Mouse (Mus musculus): ENCODE data around the gene She. TPM values are rescaled to one million over a fixed set of nuclear protein-coding genes. Genes with fewer than 3 reads are reported as not detected.
A peak's percentile ranks its signal among the peaks of the same experiment; 100 is the strongest.

The She gene
- total and polyA plus RNA-seq, 2 experiments from 2014 or later = 4.6 to 11.9 TPM

GRCm38 (mm10) chr3:89823594-89823993, 7.6 kb upstream of the She start:
- DNase-seq (ENCODE audit: low spot score) (no peak), ATAC-seq (ENCODE audit: insufficient read depth, low read depth) (no peak)
- H3K9ac ChIP-seq (replicated peaks; ENCODE audit: low read depth, low read length) = no peak overlapping the region
- no peaks in the 10 kb centered on the region for H3K27me3 ChIP-seq (ENCODE audit: control insufficient read depth, insufficient read depth, low read length)
- TF ChIP-seq CTCF (IDR thresholded peaks at IDR 0.05; ENCODE audit: low read depth) = no peak
- TF ChIP-seq EP300 (IDR thresholded peaks at IDR 0.05; ENCODE audit: low read depth) = no peak
- no peaks in the 10 kb centered on the region for H3K9me3 ChIP-seq (replicated peaks; ENCODE audit: control insufficient read depth, low read length)
- no peaks in the 10 kb centered on the region for H3K4me1 ChIP-seq (ENCODE audit: control insufficient read depth, insufficient read depth)
- no peak overlapping the region for H3K27ac ChIP-seq (ENCODE audit: low read depth)
- no peak overlapping the region for H3K4me2 ChIP-seq (ENCODE audit: low read depth, low read length)
- no peaks in the 10 kb centered on the region for H3K36me3 ChIP-seq (replicated peaks; ENCODE audit: control insufficient read depth, insufficient read depth, low read length)
- WGBS = 47% methylated on average over 2 of the region's 2 CpGs
- no peak overlapping the region for H3K4me3 ChIP-seq (ENCODE audit: low read depth, low read length)

- no peak overlapping the region for H3K27ac ChIP-seq (ENCODE audit: low read depth)
- no peaks in the 10 kb centered on the region for H3K4me1 ChIP-seq (ENCODE audit: control insufficient read depth, insufficient read depth)
- H3K9ac ChIP-seq (replicated peaks; ENCODE audit: low read depth, low read length) = no peak overlapping the region
- no peak overlapping the region for H3K4me3 ChIP-seq (ENCODE audit: low read depth, low read length)
- no peak for ATAC-seq (ENCODE audit: insufficient read depth, low read depth)
- no peak overlapping the region for H3K4me2 ChIP-seq (ENCODE audit: low read depth, low read length)
- 65% methylated on average over 3 of the region's 3 CpGs for WGBS
- no peaks in the 10 kb centered on the region for H3K9me3 ChIP-seq (replicated peaks; ENCODE audit: control insufficient read depth, low read length)
- no peak for DNase-seq (ENCODE audit: low spot score)
- no peaks in the 10 kb centered on the region for H3K36me3 ChIP-seq (replicated peaks; ENCODE audit: control insufficient read depth, insufficient read depth, low read length)
- TF ChIP-seq EP300 (IDR thresholded peaks at IDR 0.05; ENCODE audit: low read depth) = no peak
- TF ChIP-seq CTCF (IDR thresholded peaks at IDR 0.05; ENCODE audit: low read depth) = no peak
- peaks cover 25% of the 10 kb centered on the region for H3K27me3 ChIP-seq (ENCODE audit: control insufficient read depth, insufficient read depth, low read length)
These were observed 4.9 kb upstream of the She start for GRCm38 (mm10) chr3:89826295-89826694.

GRCm38 (mm10) chr3:89835362-89835761, 4.2 kb downstream of the She start:
- H3K9me3 ChIP-seq (replicated peaks; ENCODE audit: control insufficient read depth, low read length) = no peaks in the 10 kb centered on the region
- no peak overlapping the region for H3K9ac ChIP-seq (replicated peaks; ENCODE audit: low read depth, low read length)
- peak; percentile 85 for TF ChIP-seq EP300 (IDR thresholded peaks at IDR 0.05; ENCODE audit: low read depth)
- no peak for TF ChIP-seq CTCF (IDR thresholded peaks at IDR 0.05; ENCODE audit: low read depth)
- H3K4me1 ChIP-seq (ENCODE audit: control insufficient read depth, insufficient read depth) = no peaks in the 10 kb centered on the region
- peaks cover 38% of the 10 kb centered on the region for H3K27me3 ChIP-seq (ENCODE audit: control insufficient read depth, insufficient read depth, low read length)
- H3K27ac ChIP-seq (ENCODE audit: low read depth) = peak overlapping the region; percentile 44
- peak; percentile 66 for DNase-seq (ENCODE audit: low spot score)
- H3K36me3 ChIP-seq (replicated peaks; ENCODE audit: control insufficient read depth, insufficient read depth, low read length) = 0 out of 2 replicates have a peak, but pooled peaks cover 5% of the 10 kb centered on the region
- no peak overlapping the region for H3K4me3 ChIP-seq (ENCODE audit: low read depth, low read length)
- ATAC-seq (ENCODE audit: insufficient read depth, low read depth) = peak; percentile 83
- WGBS = 30% methylated on average over 8 of the region's 8 CpGs
- H3K4me2 ChIP-seq (ENCODE audit: low read depth, low read length) = no peak overlapping the region

DNA sequence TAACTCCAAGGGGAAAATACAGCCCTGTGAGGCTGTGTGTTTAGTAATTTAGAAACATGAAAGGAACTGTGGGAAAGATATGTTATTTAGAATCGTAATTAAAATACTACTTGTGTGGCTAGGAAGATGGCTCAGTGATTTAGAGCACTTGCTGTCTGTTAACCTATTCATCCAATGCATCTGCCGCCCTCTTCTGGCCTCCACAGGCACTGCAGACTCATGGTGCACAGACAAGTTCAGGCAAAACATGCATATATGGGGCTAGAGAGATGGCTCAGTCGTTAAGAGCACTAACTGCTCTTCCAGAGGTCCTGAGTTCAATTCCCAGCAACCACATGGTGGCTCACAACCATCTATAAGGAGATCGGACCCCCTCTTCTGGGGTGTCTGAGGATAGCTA, 11.1 kb downstream of the She start:
- Histone ChIP-seq H3K4me2 (ENCODE audit: low read depth, low read length) (no peak overlapping the region), H3K27me3 (ENCODE audit: control insufficient read depth, insufficient read depth, low read length) (no peaks in the 10 kb centered on the region), H3K4me1 (ENCODE audit: control insufficient read depth, insufficient read depth) (no peaks in the 10 kb centered on the region), H3K4me3 (ENCODE audit: low read depth, low read length) (no peak overlapping the region), H3K36me3 (replicated peaks; ENCODE audit: control insufficient read depth, insufficient read depth, low read length) (no peaks in the 10 kb centered on the region), H3K9me3 (replicated peaks; ENCODE audit: control insufficient read depth, low read length) (no peaks in the 10 kb centered on the region), H3K9ac (replicated peaks; ENCODE audit: low read depth, low read length) (no peak overlapping the region), H3K27ac (ENCODE audit: low read depth) (no peak overlapping the region)
- peak; percentile 57 for TF ChIP-seq CTCF (IDR thresholded peaks at IDR 0.05; ENCODE audit: low read depth)
- no peak for TF ChIP-seq EP300 (IDR thresholded peaks at IDR 0.05; ENCODE audit: low read depth)
- 65% methylated on average over 4 of the region's 4 CpGs for WGBS
- DNase-seq (ENCODE audit: low spot score) = no peak
- ATAC-seq (ENCODE audit: insufficient read depth, low read depth) = no peak

- ATAC-seq (ENCODE audit: insufficient read depth, low read depth) = peak; percentile 70
- H3K9me3 ChIP-seq (replicated peaks; ENCODE audit: control insufficient read depth, low read length) = no peaks in the 10 kb centered on the region
These were observed 12.0 kb downstream of the She start for GRCm38 (mm10) chr3:89843148-89843547.

GRCm38 (mm10) chr3:89845814-89846213, 14.6 kb downstream of the She start:
- TF ChIP-seq CTCF (IDR thresholded peaks at IDR 0.05; ENCODE audit: low read depth) (no peak), EP300 (IDR thresholded peaks at IDR 0.05; ENCODE audit: low read depth) (no peak)
- 66% methylated on average over 9 of the region's 9 CpGs for WGBS
- no peak for ATAC-seq (ENCODE audit: insufficient read depth, low read depth)

More at GRCm38 (mm10) chr3:89843148-89843547, 12.0 kb downstream of the She start:
- no peak overlapping the region for H3K9ac ChIP-seq (replicated peaks; ENCODE audit: low read depth, low read length)
- H3K4me3 ChIP-seq (ENCODE audit: low read depth, low read length) = no peak overlapping the region
- H3K27ac ChIP-seq (ENCODE audit: low read depth) = peak overlapping the region; percentile 68
- peak; percentile 42 for DNase-seq (ENCODE audit: low spot score)
- TF ChIP-seq CTCF (IDR thresholded peaks at IDR 0.05; ENCODE audit: low read depth) = 0 out of 2 replicates have a peak, but pooled peaks have one; percentile 5
- peak; percentile 57; the same call in 1 of the 2 replicates for TF ChIP-seq EP300 (IDR thresholded peaks at IDR 0.05; ENCODE audit: low read depth)
- no peak overlapping the region for H3K4me2 ChIP-seq (ENCODE audit: low read depth, low read length)
- WGBS = 38% methylated on average over 9 of the region's 9 CpGs
- no peaks in the 10 kb centered on the region for H3K36me3 ChIP-seq (replicated peaks; ENCODE audit: control insufficient read depth, insufficient read depth, low read length)
- no peaks in the 10 kb centered on the region for H3K4me1 ChIP-seq (ENCODE audit: control insufficient read depth, insufficient read depth)
- H3K27me3 ChIP-seq (ENCODE audit: control insufficient read depth, insufficient read depth, low read length) = no peaks in the 10 kb centered on the region

More at GRCm38 (mm10) chr3:89845814-89846213, 14.6 kb downstream of the She start:
- H3K4me1 ChIP-seq (ENCODE audit: control insufficient read depth, insufficient read depth) = no peaks in the 10 kb centered on the region
- H3K9ac ChIP-seq (replicated peaks; ENCODE audit: low read depth, low read length) = no peak overlapping the region
- no peaks in the 10 kb centered on the region for H3K27me3 ChIP-seq (ENCODE audit: control insufficient read depth, insufficient read depth, low read length)
- H3K36me3 ChIP-seq (replicated peaks; ENCODE audit: control insufficient read depth, insufficient read depth, low read length) = 0 out of 2 replicates have a peak, but pooled peaks cover 4% of the 10 kb centered on the region
- H3K4me3 ChIP-seq (ENCODE audit: low read depth, low read length) = no peak overlapping the region
- no peak for DNase-seq (ENCODE audit: low spot score)
- H3K4me2 ChIP-seq (ENCODE audit: low read depth, low read length) = no peak overlapping the region
- H3K9me3 ChIP-seq (replicated peaks; ENCODE audit: control insufficient read depth, low read length) = no peaks in the 10 kb centered on the region
- no peak overlapping the region for H3K27ac ChIP-seq (ENCODE audit: low read depth)

All from heart, postnatal 0 days (tissue).